Mouse (Mus musculus): Measurements from ENCODE around the gene Unc79.

Unc79 gene

DNA sequence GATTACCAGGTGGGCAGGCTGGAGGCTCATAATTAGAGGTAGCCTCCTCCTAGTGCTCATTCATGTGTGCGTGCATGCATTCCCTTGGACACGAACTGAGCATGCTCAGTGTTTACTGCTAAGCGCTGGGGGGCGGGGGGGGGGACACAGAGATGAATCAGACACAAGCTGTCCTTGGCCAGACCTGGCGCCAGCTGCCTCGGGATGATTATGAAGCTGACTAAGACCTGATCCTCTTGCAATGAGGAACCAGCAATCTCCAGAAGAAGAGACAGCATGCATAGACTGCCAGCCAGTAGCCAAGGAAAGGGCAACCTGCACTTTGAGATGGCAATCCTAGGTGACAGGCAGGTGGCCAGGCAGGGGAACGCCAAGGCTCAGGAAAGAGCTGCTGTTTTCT is 256.9 kb downstream of the Unc79 start:
- DNase-seq (ENCODE audit: low read depth), result no peak

DNA sequence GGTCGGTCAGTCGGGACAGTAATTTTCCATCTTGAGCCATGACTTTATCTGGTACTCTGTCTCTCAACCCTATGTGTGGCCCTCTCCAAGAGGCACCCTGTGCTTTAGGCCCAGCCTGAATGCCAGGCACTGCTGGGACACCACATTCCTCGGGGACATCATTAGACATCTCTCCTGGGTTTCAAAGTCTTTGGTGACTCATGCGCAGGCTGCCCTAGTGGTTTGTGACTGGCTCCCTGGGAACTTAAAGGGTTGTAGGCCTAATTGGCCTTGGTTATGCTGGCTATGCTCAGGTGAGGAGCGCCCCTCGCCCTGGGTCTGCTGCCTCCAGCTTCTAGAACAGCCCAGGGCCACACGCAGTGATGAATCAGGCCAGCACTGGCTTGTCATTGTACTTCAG is 260.9 kb downstream of the Unc79 start:
- no peak for DNase-seq (ENCODE audit: low read depth)

DNA sequence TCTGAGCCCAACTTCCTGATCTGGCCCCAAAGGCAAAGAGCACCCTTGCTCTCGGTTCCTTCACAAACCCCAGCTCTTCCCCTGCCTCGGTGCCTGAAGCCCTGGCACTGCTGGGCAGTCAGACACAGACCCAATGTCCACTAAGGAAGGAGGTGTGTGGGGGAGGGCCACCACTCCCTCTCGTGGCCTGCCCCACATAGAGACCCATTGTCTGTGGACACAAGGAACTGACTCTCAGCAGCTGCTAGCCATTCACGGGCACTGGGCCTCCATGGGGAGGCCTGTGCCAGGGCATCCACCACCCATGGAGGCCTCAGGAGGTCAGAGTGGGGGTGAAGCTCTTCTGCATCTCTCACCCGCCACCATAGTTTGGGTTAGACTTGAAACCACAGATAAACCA is 262.4 kb downstream of the Unc79 start:
- no peak for DNase-seq (ENCODE audit: low read depth)

DNA sequence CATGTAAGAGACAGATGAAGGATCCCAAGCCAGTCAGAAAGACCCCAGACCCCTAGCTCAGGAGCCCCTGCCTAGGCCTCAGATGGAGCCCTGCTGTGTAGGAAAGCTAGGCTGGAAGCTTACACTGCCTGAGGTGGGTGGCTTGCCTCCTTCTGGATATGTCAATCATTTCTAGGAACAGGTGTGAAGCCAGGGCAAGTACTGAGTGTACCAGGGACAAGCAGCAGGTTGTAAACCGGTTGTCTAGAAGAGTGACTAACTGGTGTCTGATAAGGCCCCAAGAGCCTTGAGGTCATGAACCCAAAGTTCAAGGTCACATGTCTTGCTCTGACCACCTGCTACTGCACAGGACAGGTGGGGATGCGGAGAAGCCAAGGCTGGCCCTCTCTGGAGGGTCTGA is 264.9 kb downstream of the Unc79 start:
- DNase-seq (ENCODE audit: low read depth), result no peak

DNA sequence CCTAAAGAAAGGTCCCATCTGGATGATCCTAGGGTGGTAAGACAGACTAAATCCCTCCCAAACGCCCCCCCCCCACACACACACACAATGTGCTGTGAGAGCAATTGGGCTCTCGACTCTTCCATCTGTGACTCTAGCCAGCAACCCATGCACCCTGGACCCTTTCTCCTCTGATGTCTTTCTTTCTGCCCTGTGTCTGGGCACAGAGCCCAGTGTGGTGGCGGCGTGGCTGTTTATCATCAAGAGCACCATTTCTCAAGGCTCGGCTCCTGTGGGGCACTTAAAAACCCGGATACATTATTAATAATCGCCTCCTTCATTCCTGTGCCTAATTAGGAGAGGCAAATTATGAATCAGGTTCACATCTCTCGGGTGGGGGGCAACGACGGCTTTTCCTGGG is 265.6 kb downstream of the Unc79 start:
- no peak for DNase-seq (ENCODE audit: low read depth)

DNA sequence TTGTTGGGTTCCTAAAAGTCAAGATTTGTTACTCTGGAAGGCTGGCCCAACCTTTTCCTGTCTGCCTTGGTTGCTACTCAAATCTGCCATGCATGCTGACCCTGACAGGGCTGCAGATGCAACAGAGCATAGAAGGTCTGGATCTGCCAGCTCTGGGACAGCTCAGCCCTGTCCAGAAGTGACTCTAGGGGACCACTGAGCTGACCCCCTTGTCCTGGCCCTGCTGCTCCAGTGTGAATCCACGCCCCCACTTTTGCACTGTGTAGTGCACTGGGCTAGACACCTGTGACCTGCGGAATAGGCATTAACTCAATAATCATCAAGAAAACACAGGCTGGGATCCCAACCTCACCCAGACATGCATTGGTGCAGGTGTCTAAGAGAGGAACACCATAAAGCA is 266.1 kb downstream of the Unc79 start:
- DNase-seq (ENCODE audit: low read depth), result no peak

- no peak for DNase-seq (ENCODE audit: low read depth)
Observed at GRCm38 (mm10) chr12:103215877-103216610, 267.4 kb downstream of the Unc79 start.

DNA sequence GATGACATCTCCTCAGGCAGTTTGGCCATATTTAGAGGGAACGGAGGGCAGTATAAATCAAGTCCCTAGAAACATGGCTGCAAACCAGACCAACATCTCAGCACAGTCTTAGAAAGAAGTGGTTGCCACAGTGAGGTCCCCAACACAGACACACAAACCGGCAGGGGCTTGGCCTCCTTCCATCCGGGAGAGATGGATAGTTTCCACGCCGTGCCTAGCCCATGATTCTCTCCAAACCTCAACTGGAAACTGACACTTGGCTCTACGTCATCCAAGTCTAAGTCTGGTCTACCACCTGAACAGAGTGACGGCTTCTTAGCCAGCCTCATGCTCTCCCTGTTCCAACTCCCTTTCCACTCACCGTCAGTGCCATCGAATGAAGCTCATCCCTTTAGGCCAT is 275.0 kb downstream of the Unc79 start:
- no peak for DNase-seq (ENCODE audit: low read depth)

DNA sequence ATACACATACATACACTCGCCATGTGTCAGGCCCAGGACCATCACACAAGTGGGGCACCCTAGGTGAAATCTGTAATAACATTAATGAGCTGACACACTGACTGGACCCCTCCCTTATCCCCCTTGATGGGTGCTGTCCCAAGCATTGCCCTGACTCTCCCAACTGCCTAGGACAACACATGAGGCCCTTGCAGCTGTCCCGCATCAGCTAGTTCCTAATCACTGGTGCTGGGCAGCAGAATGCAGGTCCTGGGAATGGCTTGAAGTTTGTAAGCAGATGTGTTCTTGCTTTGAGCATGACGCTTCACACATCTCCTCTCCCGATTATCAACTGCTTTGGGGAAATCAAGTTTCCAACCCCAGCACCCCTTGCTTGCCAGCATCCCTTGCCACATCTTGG is 277.5 kb downstream of the Unc79 start:
- DNase-seq (ENCODE audit: low read depth), result no peak

GRCm38 (mm10) chr12:103229058-103229457 is 280.4 kb downstream of the Unc79 start:
- no peak for DNase-seq (ENCODE audit: low read depth)
